Mouse (Mus musculus) CD4-positive helper T cell, adult 2 months (primary cell): ENCODE results near the gene Pacs2.

Source experiments
- DNase-seq: peaks from one replicate; pipeline ENCODE4 v3.0.0-alpha.2; 2012; ENCODE audit warnings: low read depth, missing footprints, low spot score

Gene Pacs2

DNA sequence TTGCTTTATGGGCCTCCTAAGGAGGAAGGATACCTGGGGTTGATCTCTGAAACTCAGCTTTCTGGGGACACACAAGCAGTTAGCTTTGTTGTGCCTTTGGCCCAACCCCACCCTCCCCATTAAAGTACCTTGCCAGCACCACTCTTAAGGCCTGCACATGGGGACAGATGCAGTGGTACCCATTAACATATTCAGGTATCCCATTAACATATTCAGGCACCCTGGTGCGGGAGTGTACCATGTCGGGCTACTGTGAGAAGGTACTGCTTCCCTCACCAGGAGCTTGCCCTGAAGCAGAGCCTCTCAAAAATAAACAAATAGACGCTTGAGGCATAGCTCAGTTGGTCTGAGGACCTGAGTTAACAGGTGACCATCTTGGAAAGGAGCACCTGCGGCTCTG, 73.7 kb downstream of the Pacs2 start:
- no peak for DNase-seq

DNA sequence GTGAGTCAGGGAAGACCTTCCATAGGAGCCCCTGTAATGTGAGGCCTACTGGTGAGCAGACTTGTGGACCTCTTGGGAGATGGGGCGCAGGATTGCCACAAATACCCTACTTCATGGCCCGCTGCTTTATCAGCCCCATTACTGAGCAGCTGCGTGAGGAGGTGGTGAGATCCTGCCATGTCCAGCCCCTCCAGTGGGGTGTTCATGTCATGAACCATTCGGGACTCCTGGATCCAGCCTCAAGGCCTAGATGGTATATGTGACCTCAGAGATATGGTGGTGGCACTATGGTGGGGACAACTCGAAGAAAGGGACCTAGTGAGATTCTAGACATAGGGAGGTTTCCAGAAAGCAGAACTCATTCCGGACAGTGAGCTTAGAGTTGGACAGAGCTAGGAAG, 74.8 kb downstream of the Pacs2 start:
- DNase-seq = no peak

DNA sequence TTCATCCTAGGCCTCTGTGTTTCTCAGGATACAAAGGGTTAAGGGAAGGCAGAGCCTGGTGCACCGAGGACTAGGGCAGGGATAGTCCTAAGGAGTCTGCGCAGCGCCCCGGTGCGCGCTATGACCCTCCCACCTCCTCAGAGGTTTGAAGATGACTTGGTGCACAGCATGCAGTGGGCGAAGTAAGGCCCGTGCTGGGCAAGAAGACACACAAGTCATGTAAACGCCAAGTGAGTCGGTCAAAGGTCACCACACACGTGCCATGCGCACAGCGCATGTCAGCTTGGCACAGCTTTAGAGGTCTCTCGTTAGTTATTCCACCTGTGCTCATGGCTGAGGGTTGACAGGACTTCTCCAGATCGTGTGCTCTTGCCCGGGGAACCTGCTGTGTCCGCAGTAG, 75.7 kb downstream of the Pacs2 start:
- DNase-seq = no peak

DNA sequence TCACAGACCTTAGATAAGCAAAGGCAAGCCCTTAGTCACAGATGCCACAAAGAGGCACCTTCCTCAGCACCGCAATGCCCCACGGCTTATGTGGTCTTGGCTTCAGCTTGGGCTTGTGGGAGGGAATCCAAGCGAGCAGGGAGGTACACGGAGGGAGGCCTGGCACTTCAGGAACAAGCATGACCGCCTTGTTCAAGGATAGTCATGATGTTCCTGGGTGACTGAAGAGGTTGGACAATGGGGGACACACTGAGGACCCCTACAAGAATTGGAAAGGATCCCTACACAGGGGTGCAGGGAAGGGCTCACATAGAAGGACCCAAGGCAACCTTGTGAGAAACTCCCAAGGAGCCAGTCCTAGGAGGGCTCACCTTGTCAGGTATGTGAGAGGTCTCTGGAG, 82.7 kb downstream of the Pacs2 start:
- no peak for DNase-seq

DNA sequence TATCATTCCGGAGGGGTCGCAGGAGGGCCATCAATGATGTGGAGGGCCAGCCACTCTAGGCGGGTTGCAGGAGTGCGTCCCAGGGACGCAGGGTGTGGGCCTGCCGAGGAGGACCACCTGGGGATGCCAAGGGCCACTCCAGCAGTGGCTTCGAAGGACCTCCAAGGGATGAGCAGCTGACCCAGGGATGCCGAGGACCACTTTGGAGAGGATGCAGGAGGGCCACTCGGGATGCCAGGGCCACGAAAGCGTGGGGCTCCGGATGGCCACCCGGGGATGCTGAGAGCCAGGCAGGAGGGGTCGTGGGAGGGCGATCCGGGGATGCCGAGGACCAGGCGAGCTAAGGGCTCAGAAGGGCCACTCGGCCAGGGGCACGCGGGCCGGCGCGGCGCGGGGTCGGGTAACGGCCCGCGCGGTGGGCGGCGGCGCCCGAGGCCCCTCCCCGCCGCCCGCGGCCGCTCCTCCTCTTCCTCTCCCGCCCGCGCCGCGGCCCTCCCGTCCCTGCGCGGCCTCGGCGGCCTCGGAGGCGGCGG, 83.5 kb downstream of the Pacs2 start, which contains the start of gene Mta1:
Mta1 (plus strand) TSS at position 530 of the 533 bp plus-strand sequence.
- peak; percentile 60 for DNase-seq

DNA sequence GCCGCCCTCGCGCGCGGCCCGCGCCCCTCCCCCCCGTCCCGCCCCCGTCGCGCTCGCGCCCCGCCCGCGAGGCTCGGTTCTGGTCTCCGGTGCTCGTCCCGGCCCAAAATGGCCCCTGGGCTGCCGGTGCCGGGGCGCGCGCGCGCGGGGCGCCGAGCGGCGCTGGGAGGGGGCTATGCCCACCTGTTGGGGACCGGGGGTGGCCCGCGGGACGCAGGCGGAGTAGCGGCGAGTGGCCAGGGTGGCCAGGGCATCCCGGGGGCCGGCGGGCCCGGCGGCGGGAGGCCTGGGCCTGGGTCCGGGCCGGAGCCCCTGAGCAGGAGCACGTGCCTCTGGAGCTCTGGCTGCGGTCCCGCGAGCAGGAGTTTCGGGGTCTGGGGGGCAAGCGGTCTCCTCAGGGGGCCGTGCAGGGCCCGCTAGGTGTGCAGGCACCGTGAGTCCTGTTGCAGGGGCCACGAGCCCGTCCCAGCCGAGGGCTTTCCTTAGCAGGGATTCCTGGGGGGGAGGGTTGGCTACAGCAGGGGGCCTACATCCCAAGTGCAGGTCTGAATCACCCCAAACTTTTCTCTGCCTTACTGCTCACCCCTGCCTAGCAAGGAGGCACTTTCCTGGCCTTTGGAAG, 84.3 kb downstream of the Pacs2 start:
- DNase-seq = peak; percentile 59

DNA sequence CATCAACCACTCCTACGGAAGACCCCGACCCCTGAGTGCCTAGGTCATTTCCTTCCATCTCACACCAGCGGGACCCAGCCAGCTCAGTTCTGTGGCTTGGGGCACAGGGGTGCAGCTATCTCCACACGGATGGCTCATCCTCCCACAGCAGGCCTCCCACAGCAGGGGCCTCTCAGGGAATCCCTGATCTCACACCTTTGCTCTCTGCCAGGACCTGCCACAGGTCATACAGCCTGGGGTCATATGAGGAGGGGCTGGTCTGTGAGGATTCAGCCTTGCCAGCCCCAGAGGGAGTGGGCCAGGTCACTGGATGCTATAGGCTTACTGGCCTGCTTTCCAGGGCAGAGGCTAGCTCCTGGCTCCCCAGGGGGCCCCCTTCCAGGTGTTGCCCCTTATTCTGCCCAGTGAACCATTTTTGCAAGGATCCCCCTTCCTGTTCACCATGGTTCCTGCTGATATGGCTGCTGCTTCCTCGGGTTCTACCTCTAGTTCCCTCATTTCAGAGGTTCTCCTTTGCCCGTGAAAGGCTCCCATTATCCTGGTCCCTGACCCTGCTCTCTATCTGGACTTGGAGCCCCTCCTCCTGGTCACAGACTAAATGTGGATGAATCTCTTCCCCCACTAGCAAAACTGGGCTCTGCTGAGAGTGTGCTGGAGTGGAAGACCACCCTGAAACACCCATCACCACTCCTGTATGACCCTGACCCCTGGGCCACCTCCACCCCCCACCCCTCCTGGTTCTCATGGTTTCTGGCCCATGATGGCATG, 85.3 kb downstream of the Pacs2 start:
- peak; percentile 20 for DNase-seq

DNA sequence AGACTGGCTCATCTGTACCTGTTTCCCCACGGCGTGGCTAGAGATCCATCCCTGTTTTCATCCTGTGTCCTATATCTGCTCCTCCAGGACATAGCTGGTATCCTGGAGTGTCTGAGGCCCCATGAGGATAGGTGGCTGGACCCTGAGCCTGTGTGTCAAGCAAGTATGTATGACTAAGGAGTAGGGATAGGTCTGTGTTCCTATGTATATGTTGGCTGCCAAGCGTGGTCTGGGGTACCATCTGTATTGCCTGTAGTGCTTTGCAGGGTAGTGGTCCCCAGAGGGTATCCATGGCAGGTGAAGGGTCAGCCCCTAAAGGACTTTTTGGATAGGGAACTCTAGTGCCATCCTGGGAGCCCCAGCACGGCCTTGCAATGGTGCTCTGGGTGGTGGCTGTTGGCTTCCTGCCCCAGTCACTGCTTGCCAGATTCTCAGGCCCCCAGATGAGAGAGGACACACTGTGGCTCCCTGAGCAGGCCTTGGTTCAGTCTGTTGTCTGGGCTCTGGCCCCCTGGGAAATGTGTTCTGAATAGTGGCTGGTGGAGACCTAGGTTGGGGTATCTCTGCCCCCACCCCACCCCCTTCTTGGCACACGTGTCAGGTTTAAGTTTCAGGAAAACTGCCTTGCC, 86.3 kb downstream of the Pacs2 start:
- no peak for DNase-seq

DNA sequence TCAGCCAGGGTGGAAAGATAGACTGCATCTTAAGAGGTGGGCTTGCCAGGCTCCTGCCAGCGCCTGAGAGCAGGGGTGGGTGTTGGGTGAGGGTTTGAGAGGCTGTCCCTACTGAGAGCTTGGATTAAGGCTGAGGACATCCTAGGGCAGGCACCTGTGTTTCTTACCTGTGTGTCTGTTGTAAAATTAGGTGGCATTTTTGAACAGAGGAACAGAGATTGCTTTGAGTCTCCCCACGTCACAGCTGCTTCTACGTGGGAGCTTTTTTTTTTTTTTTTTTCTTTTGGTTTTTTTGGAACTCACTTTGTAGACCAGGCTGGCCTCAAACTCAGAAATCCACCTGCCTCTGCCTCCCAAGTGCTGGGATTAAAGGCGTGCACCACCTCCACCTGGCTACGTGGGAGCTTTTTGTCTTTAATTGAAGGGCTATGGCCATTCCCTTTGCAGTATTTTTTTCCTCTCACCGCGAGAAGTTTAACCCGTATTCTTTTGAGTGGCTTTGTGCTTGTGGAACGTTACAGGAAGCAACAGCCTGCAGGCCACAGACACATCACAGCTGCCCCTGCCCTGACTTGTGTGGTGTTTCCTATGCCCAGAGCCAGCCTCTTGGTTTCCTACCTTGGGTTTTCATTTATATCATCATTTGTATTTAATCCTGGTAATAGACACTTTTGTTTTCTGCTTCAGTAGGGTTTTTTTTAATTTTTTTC, 87.1 kb downstream of the Pacs2 start:
- DNase-seq = peak; percentile 48

DNA sequence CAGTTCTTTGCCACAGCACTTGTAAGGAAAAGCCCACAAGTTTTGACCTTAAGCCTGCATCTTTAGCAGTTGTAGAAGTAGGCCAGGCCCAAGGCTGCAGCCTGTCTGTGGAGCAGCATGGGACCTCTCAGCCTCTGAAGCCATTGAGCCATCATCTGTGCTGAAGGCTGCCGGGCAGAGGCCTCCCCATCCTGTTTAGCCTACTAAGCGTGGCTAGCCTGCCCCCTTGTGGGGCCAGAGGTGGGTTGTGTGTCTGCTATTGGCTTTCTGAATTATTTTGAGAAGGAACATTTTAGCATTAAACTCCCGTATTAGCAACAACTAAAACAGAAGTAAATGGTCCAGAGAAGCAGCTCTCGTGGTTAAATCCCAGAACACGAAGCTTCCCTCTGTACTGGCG, 88.2 kb downstream of the Pacs2 start:
- peak; percentile 80 for DNase-seq

DNA sequence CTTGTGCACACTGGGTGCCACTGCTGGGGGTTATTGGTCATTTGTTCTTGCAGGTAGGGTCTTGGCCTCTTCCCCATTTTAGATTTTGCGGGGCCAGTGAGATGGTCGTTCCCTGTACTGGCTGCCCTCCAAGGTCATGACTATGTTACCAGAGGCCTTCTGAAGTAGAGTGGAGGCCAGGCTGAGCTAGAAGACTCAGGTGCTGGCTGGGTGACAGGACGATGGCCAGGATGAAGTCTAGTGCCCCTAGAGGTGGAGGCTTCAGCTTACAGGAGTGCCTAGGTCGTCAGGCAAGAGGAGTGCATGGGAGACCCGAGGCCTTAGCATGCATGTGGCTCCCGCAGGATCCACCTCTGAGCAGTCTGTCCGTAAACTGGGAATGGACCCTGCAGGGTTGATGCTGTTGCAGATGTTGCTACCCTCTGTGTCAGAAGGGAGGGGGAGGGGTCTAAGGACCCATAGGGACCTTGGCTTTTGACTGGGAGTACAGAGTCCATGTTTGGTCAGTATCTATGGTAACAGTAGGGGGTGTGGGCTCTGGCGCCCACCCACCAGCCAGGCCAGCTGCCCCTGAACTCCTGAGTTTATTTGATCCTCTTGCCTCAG, 89.6 kb downstream of the Pacs2 start:
- peak; percentile 41 for DNase-seq

DNA sequence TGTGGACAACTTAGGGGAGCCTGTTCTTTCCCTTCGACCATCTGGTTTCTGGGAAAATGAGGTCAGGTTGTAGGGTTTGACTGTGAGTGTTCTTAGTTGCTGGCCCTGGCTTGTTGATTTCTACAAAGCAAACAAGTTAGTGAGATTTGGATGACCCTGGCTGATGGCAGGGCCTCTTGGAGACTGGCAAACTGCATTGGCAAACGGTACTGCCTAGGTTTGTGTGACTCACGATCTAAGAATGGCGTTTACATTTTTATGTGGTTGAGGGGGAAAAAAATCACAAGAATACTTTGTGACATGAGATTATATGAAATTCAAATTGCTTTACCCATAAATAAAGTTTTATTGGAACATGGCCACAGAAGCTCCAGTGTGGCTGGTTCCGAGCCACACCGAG, 92.1 kb downstream of the Pacs2 start:
- no peak for DNase-seq

DNA sequence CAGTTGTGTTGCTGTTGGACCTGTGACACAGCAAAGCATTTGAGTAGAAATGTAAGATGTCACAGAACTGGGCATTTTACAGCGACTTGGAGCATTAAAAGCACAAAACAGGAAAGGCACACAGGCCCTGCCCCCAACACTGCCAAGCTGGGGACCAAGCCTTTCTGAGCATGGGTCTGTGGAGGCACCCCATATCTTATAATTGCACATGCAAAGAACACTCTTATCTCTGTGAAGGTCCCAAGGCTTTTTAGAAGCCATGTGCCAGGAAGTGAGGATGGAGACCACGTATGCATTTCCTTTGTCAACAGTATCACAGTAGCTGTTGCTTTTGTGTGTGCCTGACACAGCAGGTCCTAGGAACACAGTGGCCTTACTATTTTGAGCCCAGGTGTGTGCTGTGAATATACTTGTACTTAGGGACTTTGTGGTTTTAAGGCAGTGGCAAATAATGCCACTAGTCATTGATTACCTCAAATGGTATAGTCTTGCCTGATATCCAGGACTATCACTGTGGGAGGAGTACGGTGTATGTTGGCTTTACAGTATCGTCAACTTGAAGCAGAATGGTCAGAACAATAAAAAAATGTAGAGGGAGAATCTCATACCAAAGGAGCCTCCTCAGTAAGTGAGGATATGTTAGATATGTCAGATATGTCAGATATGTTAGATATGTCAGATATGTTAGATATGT, 93.3 kb downstream of the Pacs2 start:
- no peak for DNase-seq

DNA sequence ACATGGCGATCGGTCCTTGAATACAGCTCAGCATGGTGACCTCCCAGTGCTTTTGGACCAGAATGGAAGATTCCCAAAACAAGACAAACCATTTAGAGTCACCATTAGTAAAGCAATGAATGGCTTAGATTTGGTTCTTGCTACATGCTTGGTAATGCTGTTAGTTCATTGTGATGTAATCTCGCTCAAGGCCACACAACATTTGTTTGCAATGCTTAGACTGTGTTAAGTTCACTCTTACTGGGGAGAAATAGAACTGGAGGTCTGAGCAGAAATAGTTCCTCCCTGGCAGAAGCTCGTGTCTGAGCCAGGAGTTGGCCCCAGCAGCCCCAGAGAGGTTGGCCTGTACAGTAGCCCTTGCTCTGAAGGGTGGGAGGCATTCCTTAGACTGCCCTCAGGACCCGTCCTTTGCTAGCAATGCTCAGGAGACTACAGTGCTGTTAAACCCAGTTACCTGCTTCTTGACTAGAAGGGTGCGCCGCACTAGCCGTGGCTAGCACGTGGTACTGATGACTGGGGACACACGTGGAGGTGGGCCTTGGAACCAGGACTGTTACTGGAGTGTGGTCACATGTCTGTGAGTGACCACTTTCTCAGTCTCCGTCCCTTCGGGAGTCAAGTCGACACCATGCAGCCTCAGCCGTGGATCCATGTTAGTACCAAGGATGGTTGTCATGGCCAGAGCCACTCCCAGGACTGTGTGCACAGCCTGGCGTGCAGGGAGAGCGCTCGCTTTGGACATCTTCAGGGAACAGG, 94.4 kb downstream of the Pacs2 start:
- no peak for DNase-seq

DNA sequence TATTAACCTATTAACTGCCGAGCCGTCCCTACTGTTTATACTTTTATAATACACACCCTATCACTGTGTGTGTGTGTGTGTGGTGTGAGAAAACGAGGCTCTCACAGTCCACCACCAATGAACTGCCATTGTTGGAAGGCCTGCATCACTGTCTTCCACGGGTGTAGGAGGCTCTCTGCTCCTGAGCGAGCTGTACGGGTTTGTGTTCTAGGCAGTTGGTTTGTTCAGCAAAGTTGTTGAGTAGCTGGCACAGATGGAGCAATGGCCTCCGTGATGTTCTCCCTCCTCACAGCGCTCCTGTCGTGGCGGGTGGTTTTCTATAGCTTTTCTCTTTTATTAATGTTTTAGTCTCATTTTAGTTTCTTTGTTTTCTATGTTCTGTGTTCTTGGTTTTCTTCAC, 95.5 kb downstream of the Pacs2 start:
- no peak for DNase-seq

DNA sequence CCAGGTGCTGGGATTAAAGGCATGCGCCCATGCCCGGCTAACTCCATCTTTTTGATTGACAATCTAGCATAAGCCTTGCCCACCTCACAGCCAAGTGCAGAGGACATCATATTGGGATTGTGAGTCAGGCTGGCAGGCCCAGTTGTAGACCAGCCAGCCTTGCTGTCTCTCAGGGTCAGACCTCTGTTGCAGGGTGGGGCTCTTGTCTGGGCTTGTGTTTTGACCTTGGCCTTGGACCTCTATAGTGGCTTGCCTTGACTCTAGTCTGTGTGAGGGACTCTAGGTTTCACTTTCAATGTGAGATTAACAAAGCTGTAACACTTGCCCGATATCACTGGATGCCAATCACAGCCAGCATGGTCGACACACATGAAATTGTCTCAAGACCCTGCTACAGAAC, 99.8 kb downstream of the Pacs2 start:
- DNase-seq = no peak

DNA sequence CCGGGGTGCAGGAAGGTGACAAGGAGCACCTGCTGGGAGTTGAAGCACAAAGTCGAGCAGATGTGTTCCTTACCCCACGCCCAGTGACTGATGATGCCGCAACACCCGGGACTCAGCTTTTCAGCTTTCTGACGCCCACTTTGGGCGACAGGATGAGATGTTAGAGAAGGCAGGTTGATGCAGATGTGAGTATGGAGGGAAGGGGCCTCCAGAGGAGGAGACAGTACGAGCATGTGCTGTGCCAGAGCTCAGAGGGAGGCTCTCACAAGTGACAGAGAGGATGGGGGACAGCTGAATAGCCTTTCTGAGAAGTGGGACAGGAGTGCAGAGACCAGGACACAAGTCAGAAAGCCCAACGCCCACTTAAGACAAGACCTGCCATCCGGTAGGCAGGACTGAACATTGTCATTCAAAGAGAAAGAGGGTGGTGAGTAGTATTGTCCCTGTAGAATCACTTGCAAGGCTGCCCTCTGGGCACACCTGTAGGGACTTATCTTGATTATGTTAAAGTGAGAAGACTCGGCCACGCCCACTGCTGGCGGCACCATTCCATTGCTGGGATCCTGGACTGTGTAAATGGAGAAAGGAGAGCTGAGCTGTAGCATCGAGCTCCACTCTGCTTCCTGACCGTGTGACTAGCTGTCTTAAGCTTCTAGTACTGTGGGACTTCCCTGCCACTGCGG, 100.7 kb downstream of the Pacs2 start:
- DNase-seq = no peak

DNA sequence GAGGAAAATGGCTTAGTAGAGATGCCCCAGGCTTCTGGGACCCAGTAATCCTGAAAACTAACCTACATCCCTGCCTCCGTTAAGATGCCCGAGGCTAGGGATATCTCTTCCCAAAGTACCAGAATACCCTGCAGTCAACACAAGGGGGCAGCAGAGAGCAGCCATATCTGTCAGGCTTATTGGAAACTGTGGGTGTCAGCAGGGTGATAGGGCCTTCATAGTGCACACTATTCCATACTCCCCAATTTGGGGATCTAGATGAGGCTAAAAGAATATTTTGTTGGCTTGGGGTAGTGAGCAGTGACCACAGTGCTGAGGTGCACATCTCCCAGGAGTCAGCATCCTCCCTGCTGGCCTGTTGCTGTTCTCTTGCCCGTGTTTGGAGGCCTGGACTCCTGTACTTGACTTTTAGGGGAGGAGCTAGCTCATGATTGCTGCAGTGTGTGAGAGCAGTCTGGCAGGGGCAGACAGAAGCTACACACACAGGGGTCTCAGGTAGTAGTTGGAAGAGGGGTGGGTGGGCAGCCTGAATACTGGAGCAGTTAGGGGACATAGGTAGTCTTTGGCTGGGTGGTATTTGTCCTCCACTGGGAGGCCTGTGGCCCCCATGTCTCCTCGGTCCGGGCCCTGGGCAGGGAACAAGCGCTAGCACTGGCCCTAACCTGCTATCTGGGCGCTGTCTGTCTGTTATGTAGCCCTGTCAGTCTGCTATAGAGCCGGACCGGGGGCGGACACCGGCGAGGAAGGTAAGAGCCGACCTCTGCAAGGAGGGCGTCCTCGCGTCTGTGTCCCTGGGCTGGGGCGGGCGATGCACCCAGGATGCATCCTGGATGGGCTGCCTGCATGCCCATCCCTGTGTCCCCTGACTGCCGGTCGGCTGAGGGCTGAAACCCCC, 105.5 kb downstream of the Pacs2 start:
- DNase-seq = peak; percentile 64
